Mouse (Mus musculus): ENCODE data around the gene Mfsd11.
"Not testable (repeated sequence)": the region's sequence is repeated elsewhere in the genome, so short reads cannot be mapped to it uniquely, and the experiment has no call there.

The Mfsd11 gene

GRCm38 (mm10) chr11:116848877-116849178 is 3.4 kb upstream of the Mfsd11 start:
- DNase-seq: not testable (repeated sequence)

GRCm38 (mm10) chr11:116849587-116849986 is 2.7 kb upstream of the Mfsd11 start:
- DNase-seq: no peak

- DNase-seq: no peak
Observed at GRCm38 (mm10) chr11:116850085-116850484, 2.2 kb upstream of the Mfsd11 start.

GRCm38 (mm10) chr11:116850833-116851477 is 1.3 kb upstream of the Mfsd11 start:
- no peak for DNase-seq

- DNase-seq: no peak
Observed at GRCm38 (mm10) chr11:116851576-116852290, 507 bp upstream of the Mfsd11 start.

- peak; percentile 98 for DNase-seq
Observed at GRCm38 (mm10) chr11:116852891-116853511, 761 bp downstream of the Mfsd11 start, which contains the start of gene Srsf2. Srsf2 (minus strand) TSS chr11:116853094.

- peak; percentile 97 for DNase-seq
Observed at GRCm38 (mm10) chr11:116853512-116853928, 1.3 kb downstream of the Mfsd11 start.

- DNase-seq: no peak
Observed at GRCm38 (mm10) chr11:116854279-116854678, 2.0 kb downstream of the Mfsd11 start.

GRCm38 (mm10) chr11:116857183-116857850 is 5.1 kb downstream of the Mfsd11 start:
- DNase-seq: no peak

- DNase-seq: no peak
Observed at GRCm38 (mm10) chr11:116864444-116864843, 12.2 kb downstream of the Mfsd11 start.

GRCm38 (mm10) chr11:116865945-116866585 is 13.8 kb downstream of the Mfsd11 start:
- no peak for DNase-seq

- DNase-seq: peak in 1 of 2 experiments; percentile 33
Observed at GRCm38 (mm10) chr11:116868129-116868528, 15.9 kb downstream of the Mfsd11 start.

GRCm38 (mm10) chr11:116869223-116869622 is 17.0 kb downstream of the Mfsd11 start:
- DNase-seq: peak in 1 of 2 experiments; percentile 26

GRCm38 (mm10) chr11:116869641-116870040 is 17.4 kb downstream of the Mfsd11 start:
- no peak for DNase-seq

- no peak for DNase-seq
Observed at GRCm38 (mm10) chr11:116871538-116871937, 19.3 kb downstream of the Mfsd11 start.

- no peak for DNase-seq
Observed at GRCm38 (mm10) chr11:116873987-116874386, 21.7 kb downstream of the Mfsd11 start.

- no peak for DNase-seq
Observed at GRCm38 (mm10) chr11:116878454-116878853, 26.2 kb downstream of the Mfsd11 start.

- DNase-seq: peak in 1 of 2 experiments; percentile 28
Observed at GRCm38 (mm10) chr11:116880839-116881238, 28.6 kb downstream of the Mfsd11 start.

- no peak for DNase-seq
Observed at GRCm38 (mm10) chr11:116881440-116881839, 29.2 kb downstream of the Mfsd11 start.

GRCm38 (mm10) chr11:116882446-116882845 is 30.2 kb downstream of the Mfsd11 start:
- no peak for DNase-seq

- DNase-seq: no peak
Observed at GRCm38 (mm10) chr11:116884061-116884460, 31.8 kb downstream of the Mfsd11 start.

- peak; percentile 73 to 82 for DNase-seq
Observed at GRCm38 (mm10) chr11:116885275-116886151, 33.3 kb downstream of the Mfsd11 start.

All from lung, postnatal 4 days (tissue).